Mouse (Mus musculus) megakaryocyte, adult 5-6 weeks (primary cell): ENCODE measurements at regions not wholly inside any gene's neighbourhood (a gene's known extent, or its start where the extent isn't known, plus 50 kb on each side); places are given as distances from the start of the nearest gene placed in this dataset.
A peak's percentile ranks its signal among the peaks of the same experiment; 100 is the strongest.

ENCODE experiments used
- ATAC-seq: 2 replicates; pipeline ENCODE4 v1.8.0; 2016; ENCODE audit warnings: mild to moderate bottlenecking, inconsistent platforms; ENCODE audit not compliant: poor library complexity, severe bottlenecking

GRCm38 (mm10) chr1:60823006-60823665, 63.7 kb upstream of the Ctla4 start:
- ATAC-seq, result peak; percentile 87

DNA sequence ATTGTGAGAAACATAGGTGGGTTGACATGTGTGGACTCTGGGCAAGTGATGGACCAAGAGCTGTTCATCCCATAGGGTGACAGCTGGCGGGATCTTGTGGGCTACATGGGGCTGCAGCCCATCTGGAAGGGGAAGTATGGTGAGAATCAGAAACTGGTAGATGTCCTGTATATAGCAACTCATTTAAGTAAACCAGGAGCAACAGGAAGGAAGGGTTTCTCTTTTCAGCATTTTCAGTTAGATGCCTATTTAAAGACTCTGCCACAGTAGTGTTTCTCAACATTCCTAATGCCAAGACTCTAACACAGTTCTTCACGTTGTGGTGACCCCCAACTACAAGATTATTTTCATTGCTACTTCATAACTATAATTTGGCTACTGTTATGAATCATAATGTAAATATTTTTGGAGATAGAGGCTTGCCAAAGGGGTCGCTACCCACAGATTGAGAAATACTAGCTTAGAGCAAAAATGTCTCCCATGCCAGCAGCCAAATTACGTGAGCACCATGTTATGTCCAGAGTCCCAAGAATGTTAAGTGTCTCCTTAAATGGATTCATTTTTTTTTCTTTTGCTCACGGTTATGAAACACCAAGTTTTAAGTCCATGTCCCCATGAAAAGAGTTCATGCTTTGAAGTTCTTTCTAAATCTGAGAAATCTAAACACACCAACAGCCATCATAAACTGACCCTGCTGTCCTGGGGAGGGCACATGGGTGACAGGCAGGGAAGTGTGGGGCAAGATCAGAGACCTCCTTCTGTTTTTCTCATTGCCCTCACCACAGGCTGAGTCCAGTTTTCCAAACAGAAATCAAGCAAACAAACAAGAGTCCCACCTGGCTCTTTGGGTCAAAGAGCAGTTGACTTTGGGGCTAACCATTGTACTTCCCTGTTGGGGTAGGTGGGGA, 62.3 kb upstream of the Ctla4 start:
- peak; percentile 62 for ATAC-seq

DNA sequence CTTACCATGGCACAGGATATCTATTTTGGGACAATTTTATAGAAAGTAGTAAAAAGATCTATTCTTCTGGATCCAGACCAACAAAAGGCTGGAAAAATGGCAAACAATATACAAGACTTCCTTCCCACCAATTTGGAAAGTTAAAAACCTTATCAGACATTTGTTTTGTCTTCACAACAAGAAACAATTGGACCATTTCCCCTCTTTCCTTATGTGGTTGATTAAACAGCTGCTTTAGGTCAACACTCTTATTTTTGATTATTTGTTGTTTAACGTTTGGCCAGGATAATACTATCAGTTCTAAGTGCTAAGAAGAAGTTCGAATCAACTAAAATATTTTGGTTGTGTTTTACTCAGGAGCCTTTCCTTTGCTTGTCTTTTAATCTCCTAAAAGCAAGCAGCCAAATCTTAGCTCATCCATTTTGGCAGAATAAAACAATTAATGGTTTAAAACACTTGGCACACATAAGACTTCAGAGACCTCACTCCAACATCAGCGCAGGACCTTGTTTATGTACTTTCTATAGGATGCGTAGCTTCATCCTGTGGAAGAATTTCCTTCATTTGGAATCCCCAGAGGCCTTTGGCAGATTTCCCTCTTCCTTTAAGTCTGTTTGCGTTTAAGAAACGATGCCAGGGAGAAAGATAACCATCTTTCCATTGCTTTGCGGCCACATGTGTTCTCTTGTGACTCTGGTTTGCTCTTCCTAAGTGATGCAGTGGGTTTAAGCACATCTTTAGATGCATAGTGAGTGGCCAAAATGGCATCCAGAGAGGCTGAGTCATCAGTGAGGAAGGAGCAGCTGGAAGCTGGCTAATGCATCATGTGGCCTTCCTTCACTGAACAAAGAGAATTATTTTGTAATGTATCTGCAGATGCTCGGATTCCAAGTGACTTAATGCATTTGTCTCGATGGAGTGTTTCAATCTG, 61.3 kb upstream of the Ctla4 start:
- no peak for ATAC-seq

GRCm38 (mm10) chr1:60826981-60827380, 59.8 kb upstream of the Ctla4 start:
- no peak for ATAC-seq

GRCm38 (mm10) chr1:60828152-60828551, 58.6 kb upstream of the Ctla4 start:
- no peak for ATAC-seq

DNA sequence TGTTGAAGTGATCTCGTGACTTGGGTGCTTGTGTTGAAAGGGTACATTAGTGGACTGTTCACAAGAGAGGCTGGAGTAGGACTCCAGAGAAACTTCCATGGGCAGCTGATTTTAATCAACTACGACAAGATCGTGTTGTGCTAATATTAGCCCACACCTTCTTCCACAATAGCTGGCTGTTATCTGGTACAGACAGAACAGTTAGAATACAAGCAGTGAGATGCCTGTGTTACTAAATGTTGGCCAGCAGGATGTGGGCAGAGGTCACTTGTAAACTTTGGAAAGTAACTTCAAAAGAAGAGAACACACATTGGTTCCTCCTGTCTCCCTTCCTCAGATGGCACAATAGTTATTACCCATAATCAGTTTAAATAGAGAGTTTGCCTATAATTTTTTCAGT, 57.0 kb upstream of the Ctla4 start:
- ATAC-seq, result no peak

- ATAC-seq, result no peak
Observed at GRCm38 (mm10) chr1:60833668-60834067, 53.1 kb upstream of the Ctla4 start.
